Mouse (Mus musculus): ENCODE data around the gene Batf3. TPM values are rescaled to one million over a fixed set of nuclear protein-coding genes. Genes with fewer than 3 reads are reported as not detected.
A peak's percentile ranks its signal among the peaks of the same experiment; 100 is the strongest.

Gene Batf3
- polyA plus RNA-seq, 1 experiment from 2014 or later = 5.2 TPM

- H3K9me3 ChIP-seq = no peaks in the 10 kb centered on the region
- no peak overlapping the region for H3K4me3 ChIP-seq
- no peaks in the 10 kb centered on the region for H3K4me1 ChIP-seq (replicated peaks)
- WGBS = 91% methylated on average over 6 of the region's 6 CpGs
- peaks cover 100% of the 10 kb centered on the region for H3K36me3 ChIP-seq
- no peak overlapping the region for H3K27ac ChIP-seq
- no peaks in the 10 kb centered on the region for H3K27me3 ChIP-seq (ENCODE audit: insufficient read depth, poor library complexity, severe bottlenecking)
- no peak for DNase-seq (ENCODE audit: low spot score)
Measured at GRCm38 (mm10) chr1:191071613-191072012, 26.0 kb upstream of the Batf3 start.

- Histone ChIP-seq H3K36me3 (peaks cover 100% of the 10 kb centered on the region), H3K4me3 (no peak overlapping the region), H3K27me3 (ENCODE audit: insufficient read depth, poor library complexity, severe bottlenecking) (no peaks in the 10 kb centered on the region), H3K4me1 (replicated peaks) (no peaks in the 10 kb centered on the region), H3K9me3 (no peaks in the 10 kb centered on the region), H3K27ac (no peak overlapping the region)
- WGBS = 93% methylated on average over 16 of the region's 16 CpGs
- DNase-seq (ENCODE audit: low spot score) = no peak
Measured at GRCm38 (mm10) chr1:191072329-191072913, 25.2 kb upstream of the Batf3 start.

- WGBS = 88% methylated on average over 6 of the region's 6 CpGs
- Histone ChIP-seq H3K4me1 (replicated peaks) (no peaks in the 10 kb centered on the region), H3K9me3 (no peaks in the 10 kb centered on the region), H3K36me3 (peaks cover 100% of the 10 kb centered on the region), H3K27me3 (ENCODE audit: insufficient read depth, poor library complexity, severe bottlenecking) (no peaks in the 10 kb centered on the region), H3K27ac (no peak overlapping the region), H3K4me3 (no peak overlapping the region)
- DNase-seq (ENCODE audit: low spot score) = no peak
Measured at GRCm38 (mm10) chr1:191073001-191073400, 24.6 kb upstream of the Batf3 start.

- peaks cover 100% of the 10 kb centered on the region for H3K36me3 ChIP-seq
- WGBS = 92% methylated on average over 4 of the region's 4 CpGs
Measured at GRCm38 (mm10) chr1:191073486-191073885, 24.2 kb upstream of the Batf3 start.

GRCm38 (mm10) chr1:191075199-191075883, 22.3 kb upstream of the Batf3 start:
- DNase-seq (ENCODE audit: low spot score) = peak; percentile 36
- 73% methylated on average over 10 of the region's 10 CpGs for WGBS
- no peaks in the 10 kb centered on the region for H3K27me3 ChIP-seq (ENCODE audit: insufficient read depth, poor library complexity, severe bottlenecking)
- H3K36me3 ChIP-seq = peaks cover 100% of the 10 kb centered on the region
- H3K4me1 ChIP-seq (replicated peaks) = no peaks in the 10 kb centered on the region
- H3K4me3 ChIP-seq = no peak overlapping the region
- H3K27ac ChIP-seq = no peak overlapping the region
- no peaks in the 10 kb centered on the region for H3K9me3 ChIP-seq

More at GRCm38 (mm10) chr1:191073486-191073885, 24.2 kb upstream of the Batf3 start:
- H3K4me3 ChIP-seq = no peak overlapping the region
- H3K27ac ChIP-seq = no peak overlapping the region
- H3K27me3 ChIP-seq (ENCODE audit: insufficient read depth, poor library complexity, severe bottlenecking) = no peaks in the 10 kb centered on the region
- DNase-seq (ENCODE audit: low spot score) = no peak
- no peaks in the 10 kb centered on the region for H3K4me1 ChIP-seq (replicated peaks)
- no peaks in the 10 kb centered on the region for H3K9me3 ChIP-seq

- Histone ChIP-seq H3K27ac (no peak overlapping the region), H3K9me3 (no peaks in the 10 kb centered on the region), H3K36me3 (peaks cover 84% of the 10 kb centered on the region), H3K4me3 (no peak overlapping the region), H3K4me1 (replicated peaks) (no peaks in the 10 kb centered on the region), H3K27me3 (ENCODE audit: insufficient read depth, poor library complexity, severe bottlenecking) (no peaks in the 10 kb centered on the region)
- no peak for DNase-seq (ENCODE audit: low spot score)
- WGBS = 93% methylated on average over 8 of the region's 8 CpGs
Measured at GRCm38 (mm10) chr1:191083230-191083629, 14.4 kb upstream of the Batf3 start.

- peak; percentile 51 for DNase-seq (ENCODE audit: low spot score)
- WGBS = 74% methylated on average over 5 of the region's 5 CpGs
- no peak overlapping the region for H3K27ac ChIP-seq
- H3K36me3 ChIP-seq = peaks cover 66% of the 10 kb centered on the region
- H3K9me3 ChIP-seq = no peaks in the 10 kb centered on the region
- H3K4me3 ChIP-seq = no peak overlapping the region
- H3K27me3 ChIP-seq (ENCODE audit: insufficient read depth, poor library complexity, severe bottlenecking) = no peaks in the 10 kb centered on the region
- H3K4me1 ChIP-seq (replicated peaks) = no peaks in the 10 kb centered on the region
Measured at GRCm38 (mm10) chr1:191084951-191085559, 12.6 kb upstream of the Batf3 start.

- Histone ChIP-seq H3K27ac (no peak overlapping the region), H3K4me3 (no peak overlapping the region), H3K9me3 (no peaks in the 10 kb centered on the region), H3K4me1 (replicated peaks) (no peaks in the 10 kb centered on the region), H3K36me3 (peaks cover 61% of the 10 kb centered on the region), H3K27me3 (ENCODE audit: insufficient read depth, poor library complexity, severe bottlenecking) (no peaks in the 10 kb centered on the region)
- WGBS = 83% methylated on average over 12 of the region's 12 CpGs
- DNase-seq (ENCODE audit: low spot score) = no peak
Measured at GRCm38 (mm10) chr1:191085597-191085996, 12.1 kb upstream of the Batf3 start.

GRCm38 (mm10) chr1:191086304-191086878, 11.3 kb upstream of the Batf3 start:
- Histone ChIP-seq H3K36me3 (peaks cover 54% of the 10 kb centered on the region), H3K4me1 (replicated peaks) (no peaks in the 10 kb centered on the region), H3K27me3 (ENCODE audit: insufficient read depth, poor library complexity, severe bottlenecking) (no peaks in the 10 kb centered on the region), H3K27ac (no peak overlapping the region), H3K9me3 (no peaks in the 10 kb centered on the region), H3K4me3 (no peak overlapping the region)
- 92% methylated on average over 7 of the region's 7 CpGs for WGBS
- DNase-seq (ENCODE audit: low spot score) = no peak

- no peak for DNase-seq (ENCODE audit: low spot score)
- Histone ChIP-seq H3K27ac (no peak overlapping the region), H3K27me3 (ENCODE audit: insufficient read depth, poor library complexity, severe bottlenecking) (no peaks in the 10 kb centered on the region), H3K4me3 (no peak overlapping the region), H3K4me1 (replicated peaks) (no peaks in the 10 kb centered on the region), H3K36me3 (peaks cover 48% of the 10 kb centered on the region), H3K9me3 (no peaks in the 10 kb centered on the region)
- WGBS = 88% methylated on average over 8 of the region's 8 CpGs
Measured at GRCm38 (mm10) chr1:191086960-191087359, 10.7 kb upstream of the Batf3 start.

- Histone ChIP-seq H3K27ac (no peak overlapping the region), H3K27me3 (ENCODE audit: insufficient read depth, poor library complexity, severe bottlenecking) (no peaks in the 10 kb centered on the region), H3K36me3 (peaks cover 38% of the 10 kb centered on the region), H3K4me3 (no peak overlapping the region), H3K9me3 (no peaks in the 10 kb centered on the region), H3K4me1 (replicated peaks) (no peaks in the 10 kb centered on the region)
- 89% methylated on average over 5 of the region's 5 CpGs for WGBS
- DNase-seq (ENCODE audit: low spot score) = no peak
Measured at GRCm38 (mm10) chr1:191087955-191088354, 9.7 kb upstream of the Batf3 start.

- no peak for DNase-seq (ENCODE audit: low spot score)
- H3K27me3 ChIP-seq (ENCODE audit: insufficient read depth, poor library complexity, severe bottlenecking) = no peaks in the 10 kb centered on the region
- no peak overlapping the region for H3K4me3 ChIP-seq
- H3K9me3 ChIP-seq = no peaks in the 10 kb centered on the region
- H3K4me1 ChIP-seq (replicated peaks) = no peaks in the 10 kb centered on the region
- 77% methylated on average over 6 of the region's 6 CpGs for WGBS
- peaks cover 24% of the 10 kb centered on the region for H3K36me3 ChIP-seq
- no peak overlapping the region for H3K27ac ChIP-seq
Measured at GRCm38 (mm10) chr1:191089355-191089754, 8.3 kb upstream of the Batf3 start.

- Histone ChIP-seq H3K4me1 (replicated peaks) (no peaks in the 10 kb centered on the region), H3K36me3 (no peaks in the 10 kb centered on the region), H3K27me3 (ENCODE audit: insufficient read depth, poor library complexity, severe bottlenecking) (peaks cover 21% of the 10 kb centered on the region), H3K4me3 (no peak overlapping the region), H3K27ac (no peak overlapping the region), H3K9me3 (no peaks in the 10 kb centered on the region)
- 80% methylated on average over 8 of the region's 8 CpGs for WGBS
- no peak for DNase-seq (ENCODE audit: low spot score)
Measured at GRCm38 (mm10) chr1:191092050-191092449, 5.6 kb upstream of the Batf3 start.
